Mouse (Mus musculus): ENCODE results near the gene Cbr4.

Cbr4 gene

GRCm38 (mm10) chr8:61487597-61488156, at the start of gene Cbr4:
Cbr4 (plus strand) TSS chr8:61487734.
- DNase-seq (ENCODE audit: low read depth), result peak; percentile 96

- no peak for DNase-seq (ENCODE audit: low read depth)
Observed at GRCm38 (mm10) chr8:61442988-61443387, 44.5 kb upstream of the Cbr4 start.

- no peak for DNase-seq (ENCODE audit: low read depth)
Observed at GRCm38 (mm10) chr8:61444358-61444757, 43.2 kb upstream of the Cbr4 start.

GRCm38 (mm10) chr8:61446329-61446728, 41.2 kb upstream of the Cbr4 start:
- DNase-seq (ENCODE audit: low read depth), result no peak

- DNase-seq (ENCODE audit: low read depth), result no peak
Observed at GRCm38 (mm10) chr8:61448100-61448499, 39.4 kb upstream of the Cbr4 start.

GRCm38 (mm10) chr8:61448881-61449280, 38.7 kb upstream of the Cbr4 start:
- no peak for DNase-seq (ENCODE audit: low read depth)

- peak; percentile 24 for DNase-seq (ENCODE audit: low read depth)
Observed at GRCm38 (mm10) chr8:61450916-61451575, 36.5 kb upstream of the Cbr4 start.

GRCm38 (mm10) chr8:61451721-61452337, 35.7 kb upstream of the Cbr4 start:
- DNase-seq (ENCODE audit: low read depth), result no peak

- DNase-seq (ENCODE audit: low read depth), result no peak
Observed at GRCm38 (mm10) chr8:61459763-61460162, 27.8 kb upstream of the Cbr4 start.

- no peak for DNase-seq (ENCODE audit: low read depth)
Observed at GRCm38 (mm10) chr8:61462221-61462620, 25.3 kb upstream of the Cbr4 start.

GRCm38 (mm10) chr8:61464393-61464792, 23.1 kb upstream of the Cbr4 start:
- peak; percentile 21 for DNase-seq (ENCODE audit: low read depth)

GRCm38 (mm10) chr8:61466696-61467552, 20.6 kb upstream of the Cbr4 start:
- DNase-seq (ENCODE audit: low read depth), result no peak

GRCm38 (mm10) chr8:61467553-61467815, 20.1 kb upstream of the Cbr4 start:
- no peak for DNase-seq (ENCODE audit: low read depth)

GRCm38 (mm10) chr8:61470213-61470612, 17.3 kb upstream of the Cbr4 start:
- DNase-seq (ENCODE audit: low read depth), result no peak

GRCm38 (mm10) chr8:61475251-61475673, 12.3 kb upstream of the Cbr4 start:
- no peak for DNase-seq (ENCODE audit: low read depth)

- DNase-seq (ENCODE audit: low read depth), result no peak
Observed at GRCm38 (mm10) chr8:61476160-61476559, 11.4 kb upstream of the Cbr4 start.

- peak; percentile 43 for DNase-seq (ENCODE audit: low read depth)
Observed at GRCm38 (mm10) chr8:61478150-61478549, 9.4 kb upstream of the Cbr4 start.

GRCm38 (mm10) chr8:61478793-61479192, 8.7 kb upstream of the Cbr4 start:
- DNase-seq (ENCODE audit: low read depth), result no peak

GRCm38 (mm10) chr8:61479506-61480214, 7.9 kb upstream of the Cbr4 start:
- peak; percentile 66 for DNase-seq (ENCODE audit: low read depth)

GRCm38 (mm10) chr8:61480260-61480967, 7.1 kb upstream of the Cbr4 start:
- DNase-seq (ENCODE audit: low read depth), result no peak

- no peak for DNase-seq (ENCODE audit: low read depth)
Observed at GRCm38 (mm10) chr8:61486923-61487529, 508 bp upstream of the Cbr4 start.
